Mouse (Mus musculus) macrophage (primary cell): Measurements from ENCODE around the gene Btg3. TPM values are rescaled to one million over a fixed set of nuclear protein-coding genes. Genes with fewer than 3 reads are reported as not detected.
A peak's percentile ranks its signal among the peaks of the same experiment; 100 is the strongest.

Experiments
- H3K27ac ChIP-seq: fragments of 350-480 bp; formaldehyde crosslinking; 2 replicates; pipeline ENCODE4 v1.9.0; 2021
- H3K36me3 ChIP-seq: fragments of 350-480 bp; formaldehyde crosslinking; 2 replicates; pipeline ENCODE4 v1.9.0; 2021; ENCODE audit errors: inconsistent target
- H3K4me3 ChIP-seq: fragments of 350-480 bp; formaldehyde crosslinking; 2 replicates; pipeline ENCODE4 v1.9.0; 2021; ENCODE audit errors: inconsistent target
- H3K79me2 ChIP-seq: fragments of 350-480 bp; formaldehyde crosslinking; 2 replicates; pipeline ENCODE4 v1.9.0; 2021; ENCODE audit errors: inconsistent target
- WGBS: methylation state at CpG from one replicate; pipeline ENCODE4 v1.1.7; 2026; ENCODE audit warnings: inconsistent platforms; ENCODE audit not compliant: missing documents; 5-methylcytosine and 5-hydroxymethylcytosine counted together
- polyA plus RNA-seq: library from polyadenylated mRNA; stranded (reverse); fragments of 250-400 nt; gene quantifications from 3 replicates; pipeline ENCODE4 v1.2.4, GENCODE M21; 2018; ENCODE audit warnings: inconsistent platforms
- total RNA-seq, 78 experiments: library from RNA; depleted of rRNA; stranded (reverse); fragments of 250-400 nt; gene quantifications; 1 replicate in 9 of 78; 2 replicates in 24 of 78; 3 replicates in 43 of 78; 4 replicates in 2 of 78; pipeline ENCODE4 v1.2.4; 2018; ENCODE audit warnings: inconsistent platforms in 56 of 78

Btg3 gene
- total RNA-seq (2018; cell fraction: chromatin; rRNA removed), result 10 to 100 TPM in 3 of 26 experiments, 1 to 10 TPM in 22, under 1 TPM in 1; 1.00 to 16.6 (median 5.2) TPM
- 1 to 10 TPM; 2.3 to 7.6 (median 4.5) TPM for total RNA-seq (2018; cell fraction: cytosol; rRNA removed)
- total RNA-seq (2018; cell fraction: nucleus; rRNA removed), result 10 to 100 TPM in 3 of 26 experiments, 1 to 10 TPM in 22, under 1 TPM in 1; 0.31 to 17.4 (median 5.1) TPM
- polyA plus RNA-seq, result 3.4 to 7.1 TPM (median 3.4 TPM) in 3 replicates

DNA sequence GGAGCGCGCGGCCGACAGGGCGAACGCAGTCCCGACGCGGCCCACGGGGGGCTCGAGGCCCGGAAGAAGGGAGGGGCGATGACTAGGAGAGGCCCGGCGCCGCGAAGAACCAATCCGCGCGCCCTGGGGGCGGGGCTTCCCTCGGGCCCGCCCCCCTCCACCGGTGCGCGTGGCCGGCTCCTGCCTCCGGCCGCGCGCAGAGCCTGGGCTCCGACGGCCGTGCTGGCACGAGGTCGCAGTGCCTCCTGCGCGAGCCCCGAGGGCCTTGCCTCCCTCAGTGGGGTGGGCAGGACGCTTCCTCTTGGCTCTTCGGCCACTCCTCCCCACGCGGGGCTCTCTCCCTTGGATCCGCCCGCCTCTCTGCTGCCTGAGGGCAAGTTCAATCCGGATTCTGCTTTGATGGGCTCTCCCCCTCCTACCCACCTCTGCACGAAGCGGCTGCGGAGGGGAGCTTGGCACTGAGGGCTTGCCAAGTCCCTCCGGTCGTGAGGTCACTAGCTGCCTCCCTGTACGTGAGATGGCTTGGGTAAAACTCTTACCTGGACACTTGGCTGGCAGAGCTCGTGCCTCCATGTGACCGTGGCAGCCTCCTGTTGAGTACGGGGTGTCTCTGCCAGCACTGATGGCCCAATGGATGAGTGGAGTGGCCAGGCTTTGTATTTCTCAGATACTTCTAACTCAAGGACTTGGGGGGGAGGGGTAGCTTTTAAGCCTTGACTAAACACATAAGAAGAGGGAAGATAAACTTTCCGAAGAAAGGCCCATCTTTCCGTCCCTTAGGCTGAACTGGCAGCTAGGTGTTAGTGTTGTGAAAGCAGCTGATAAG, at the start of gene Btg3:
Btg3 (minus strand) TSS at position 448 of the 826 bp plus-strand sequence.
- Histone ChIP-seq H3K27ac (no peak within 1 kb of the TSS), H3K4me3 (peak within 1 kb of the TSS; percentile 10; the same call in 1 of the 2 replicates), H3K36me3 (no peaks in the 10 kb centered on the region), H3K79me2 (no peaks in the 10 kb centered on the region)
- 15% methylated on average over 41 of the region's 57 CpGs for WGBS

DNA sequence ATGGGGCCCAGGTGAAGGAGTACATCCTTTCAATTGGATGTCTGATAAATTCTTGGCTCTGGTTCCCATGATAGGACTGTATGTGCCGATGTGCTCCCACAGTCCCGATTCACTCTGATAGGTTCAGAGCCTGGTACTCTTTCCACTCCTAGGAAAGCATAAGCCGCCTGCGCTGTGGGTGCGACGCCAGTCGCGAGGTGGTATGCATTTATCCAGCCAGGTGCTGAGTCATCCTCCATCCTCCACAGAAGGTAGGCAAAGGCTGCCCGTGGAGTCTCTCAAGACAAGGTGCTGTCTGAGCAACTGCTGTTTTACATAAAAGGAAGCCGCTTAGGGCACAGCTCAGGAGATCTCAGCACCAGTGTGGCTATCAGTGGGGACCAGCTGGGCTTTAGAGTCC, 40.7 kb upstream of the Btg3 start:
- Histone ChIP-seq H3K27ac (no peak overlapping the region), H3K36me3 (no peaks in the 10 kb centered on the region), H3K4me3 (no peak overlapping the region), H3K79me2 (no peaks in the 10 kb centered on the region)
- WGBS, result 81% methylated on average over 10 of the region's 10 CpGs

DNA sequence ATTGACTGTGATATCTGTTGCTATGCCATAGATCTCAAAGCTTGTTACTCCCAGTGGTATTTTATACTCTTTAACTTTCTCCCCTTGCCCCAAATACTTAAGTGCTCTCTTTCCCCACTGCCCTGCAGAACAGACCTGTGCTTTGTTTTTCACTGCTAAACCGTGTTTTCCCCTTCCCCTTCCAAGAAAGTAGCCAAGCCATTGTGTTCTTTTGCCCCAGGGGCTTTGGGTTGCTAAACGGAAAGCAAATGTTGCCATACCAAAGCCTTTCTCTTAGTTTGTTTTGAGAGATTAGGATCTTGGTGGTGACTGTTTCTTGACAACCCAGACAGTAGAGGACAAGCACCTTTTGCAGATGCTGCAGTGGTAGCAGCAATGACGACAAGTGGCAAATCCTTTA, 39.5 kb upstream of the Btg3 start:
- no peak overlapping the region for H3K27ac ChIP-seq
- no peaks in the 10 kb centered on the region for H3K36me3 ChIP-seq
- no peaks in the 10 kb centered on the region for H3K79me2 ChIP-seq
- 56% methylated on average over 3 of the region's 3 CpGs for WGBS
- no peak overlapping the region for H3K4me3 ChIP-seq

DNA sequence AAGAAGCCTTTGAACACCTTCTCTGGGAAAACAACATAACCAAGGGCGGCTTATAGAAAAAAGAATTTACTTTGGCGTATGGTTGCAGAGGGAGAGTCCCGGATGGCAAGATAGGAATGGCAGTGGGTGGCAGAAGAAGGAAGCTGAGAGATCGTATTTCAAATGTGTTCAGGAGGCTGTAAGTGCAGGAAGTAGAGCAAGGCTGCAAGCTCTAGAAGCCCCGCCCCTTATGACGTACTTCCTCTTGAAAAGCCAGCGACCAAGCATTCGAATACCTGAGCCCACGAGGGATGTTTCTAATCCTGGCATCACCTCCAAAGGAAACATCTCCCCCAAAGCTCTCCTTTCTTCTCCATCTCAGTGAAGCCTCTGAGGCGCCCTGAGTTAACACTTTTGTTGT, 33.0 kb upstream of the Btg3 start:
- Histone ChIP-seq H3K36me3 (no peaks in the 10 kb centered on the region), H3K27ac (no peak overlapping the region), H3K4me3 (no peak overlapping the region), H3K79me2 (no peaks in the 10 kb centered on the region)
- 78% methylated on average over 10 of the region's 10 CpGs for WGBS

DNA sequence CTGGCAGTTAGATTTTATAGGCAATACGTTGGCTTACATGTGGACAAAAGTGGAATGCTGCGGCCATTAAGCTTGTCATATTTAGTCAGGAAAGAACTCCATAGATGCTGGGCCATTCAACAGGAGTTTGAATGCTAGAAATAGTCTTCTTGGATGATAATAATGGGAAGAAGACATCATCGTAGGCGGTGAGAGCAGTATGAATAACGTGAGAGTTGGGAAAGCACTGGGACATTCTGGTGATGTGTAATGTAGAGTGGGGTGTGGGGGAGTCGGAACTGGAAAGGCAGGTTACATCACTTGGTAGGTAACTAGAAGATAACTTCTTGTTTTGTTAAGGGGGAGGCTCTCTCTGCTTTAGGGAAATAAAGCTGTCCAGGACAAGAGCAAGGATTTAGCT, 30.9 kb upstream of the Btg3 start:
- Histone ChIP-seq H3K4me3 (no peak overlapping the region), H3K36me3 (no peaks in the 10 kb centered on the region), H3K79me2 (no peaks in the 10 kb centered on the region), H3K27ac (no peak overlapping the region)
- WGBS, result 91% methylated on average over 6 of the region's 6 CpGs

DNA sequence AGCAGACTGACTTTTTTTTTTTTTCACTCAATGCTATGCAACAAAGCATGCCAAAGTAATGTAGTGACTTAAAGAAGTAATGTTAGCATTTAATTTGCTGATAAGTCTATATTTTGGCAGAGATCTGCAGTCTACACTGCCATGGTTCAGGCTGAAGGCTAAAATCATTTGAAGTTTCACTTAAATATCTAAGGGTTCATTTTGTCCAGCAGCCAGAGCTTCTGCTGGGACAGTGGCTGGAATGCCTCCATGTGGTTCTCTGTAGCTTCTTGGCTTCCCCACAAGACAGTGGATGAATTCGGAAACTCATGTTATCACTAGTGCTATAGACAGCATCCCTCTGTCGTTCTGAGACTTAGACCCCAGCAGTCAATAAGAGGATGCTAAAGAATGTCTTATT, 29.7 kb upstream of the Btg3 start:
- Histone ChIP-seq H3K27ac (no peak overlapping the region), H3K4me3 (no peak overlapping the region), H3K36me3 (no peaks in the 10 kb centered on the region), H3K79me2 (no peaks in the 10 kb centered on the region)
- 88% methylated on average over 2 of the region's 2 CpGs for WGBS

DNA sequence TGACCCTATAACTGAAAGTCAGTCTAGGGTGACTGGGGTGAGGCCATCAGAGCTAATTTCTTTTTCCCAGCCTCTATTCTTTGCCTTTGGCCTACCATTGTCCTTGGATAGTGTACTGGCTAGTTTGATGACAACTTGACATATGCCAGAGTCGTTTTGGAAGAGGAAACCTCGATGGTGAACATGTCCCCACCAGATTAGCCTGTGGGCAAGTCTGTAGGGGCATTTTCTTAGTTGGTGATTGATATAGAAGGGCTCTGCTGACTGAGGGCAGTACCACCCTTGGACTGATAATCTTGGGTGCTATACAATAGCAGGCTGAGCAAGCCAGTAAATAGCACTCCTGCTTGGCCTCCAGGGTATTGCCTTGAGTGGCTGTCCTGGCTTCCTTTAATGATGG, 25.3 kb upstream of the Btg3 start:
- no peaks in the 10 kb centered on the region for H3K36me3 ChIP-seq
- no peak overlapping the region for H3K4me3 ChIP-seq
- H3K27ac ChIP-seq, result no peak overlapping the region
- 20% methylated on average over 2 of the region's 2 CpGs for WGBS
- no peaks in the 10 kb centered on the region for H3K79me2 ChIP-seq

DNA sequence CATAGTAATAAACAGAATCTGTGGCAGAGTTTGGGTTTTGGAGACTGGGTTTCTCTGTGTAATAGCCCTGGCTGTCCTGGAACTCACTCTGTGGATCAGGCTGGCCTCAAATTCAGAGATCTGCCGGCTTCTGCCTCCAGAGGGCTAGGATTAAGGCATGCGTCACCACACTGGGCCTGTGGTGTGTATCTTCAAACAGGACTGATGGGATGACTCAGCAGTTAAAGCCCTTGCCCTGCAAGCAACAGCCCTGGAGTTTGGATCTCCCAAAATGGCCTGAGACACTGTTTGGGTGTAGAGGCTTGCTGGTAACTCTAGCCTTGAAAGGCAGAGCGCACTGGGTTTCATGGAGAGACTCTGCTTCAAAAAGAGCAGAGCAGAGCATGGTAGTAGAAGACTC, 22.4 kb upstream of the Btg3 start:
- 79% methylated on average over 3 of the region's 3 CpGs for WGBS
- Histone ChIP-seq H3K79me2 (no peaks in the 10 kb centered on the region), H3K4me3 (no peak overlapping the region), H3K36me3 (no peaks in the 10 kb centered on the region), H3K27ac (no peak overlapping the region)

DNA sequence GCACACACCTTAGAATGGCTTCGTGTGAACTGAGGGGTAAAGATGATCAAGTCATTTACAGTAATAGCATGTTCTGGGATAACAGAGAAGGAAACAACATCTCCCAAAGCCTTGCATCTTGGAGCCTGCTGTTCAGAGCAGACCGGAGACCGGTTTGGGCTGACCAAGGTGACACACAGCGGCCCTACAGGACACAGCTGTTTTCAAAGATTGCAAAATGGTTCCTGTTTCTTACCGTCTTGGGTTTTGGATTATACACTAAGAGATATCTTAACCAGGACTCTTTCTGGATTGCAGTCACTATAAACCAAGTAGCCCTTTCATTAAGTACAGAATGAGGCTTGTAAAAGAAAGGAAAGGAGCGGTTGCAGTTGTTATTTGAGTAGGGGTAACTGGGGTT, 21.7 kb upstream of the Btg3 start:
- no peaks in the 10 kb centered on the region for H3K79me2 ChIP-seq
- no peak overlapping the region for H3K27ac ChIP-seq
- no peaks in the 10 kb centered on the region for H3K36me3 ChIP-seq
- whole genome bisulfite sequencing, result 33% methylated on average over 6 of the region's 6 CpGs
- no peak overlapping the region for H3K4me3 ChIP-seq

DNA sequence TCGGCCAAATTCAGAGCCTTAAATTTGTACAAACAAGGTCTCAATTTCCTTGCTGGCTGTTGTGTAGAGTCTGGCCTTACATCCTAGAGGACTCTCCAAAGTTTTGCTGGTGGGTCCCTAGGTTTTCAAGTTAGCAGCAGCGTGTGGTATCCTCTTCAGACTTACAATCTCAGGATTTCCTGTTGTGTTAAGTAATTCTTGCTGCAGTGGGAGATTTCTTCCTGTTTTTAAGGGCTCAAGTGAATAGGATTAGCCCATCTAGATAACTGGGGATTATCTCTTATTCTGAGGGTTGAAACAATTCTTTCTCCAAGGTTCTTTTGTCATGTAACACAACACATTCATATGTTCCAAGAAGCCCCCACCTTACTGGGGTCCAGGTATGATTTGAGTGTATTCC, 14.4 kb upstream of the Btg3 start:
- Histone ChIP-seq H3K36me3 (no peaks in the 10 kb centered on the region), H3K4me3 (no peak overlapping the region), H3K79me2 (no peaks in the 10 kb centered on the region), H3K27ac (no peak overlapping the region)
- WGBS, result 43% methylated on average over 2 of the region's 2 CpGs

DNA sequence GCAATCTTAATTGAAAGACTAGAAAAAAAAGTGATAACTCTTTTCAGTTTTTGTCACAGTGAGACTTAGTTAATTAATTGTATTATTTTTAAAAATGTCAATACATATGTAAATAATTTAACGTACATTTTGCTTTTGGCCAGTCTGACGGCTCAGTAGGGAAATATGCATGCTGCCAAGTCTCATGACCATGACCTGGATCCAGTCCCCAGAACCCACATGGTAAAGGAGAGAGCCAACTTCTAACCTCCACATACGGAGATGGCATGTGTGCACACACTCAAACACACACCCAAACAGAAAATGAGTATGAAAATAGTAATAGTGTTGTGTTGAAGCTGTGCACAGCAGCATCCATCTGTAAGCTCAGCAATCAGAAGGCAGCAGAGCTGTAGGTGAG, 13.0 kb upstream of the Btg3 start:
- no peaks in the 10 kb centered on the region for H3K36me3 ChIP-seq
- H3K4me3 ChIP-seq, result no peak overlapping the region
- 92% methylated on average over 3 of the region's 3 CpGs for WGBS
- H3K79me2 ChIP-seq, result no peaks in the 10 kb centered on the region
- no peak overlapping the region for H3K27ac ChIP-seq

DNA sequence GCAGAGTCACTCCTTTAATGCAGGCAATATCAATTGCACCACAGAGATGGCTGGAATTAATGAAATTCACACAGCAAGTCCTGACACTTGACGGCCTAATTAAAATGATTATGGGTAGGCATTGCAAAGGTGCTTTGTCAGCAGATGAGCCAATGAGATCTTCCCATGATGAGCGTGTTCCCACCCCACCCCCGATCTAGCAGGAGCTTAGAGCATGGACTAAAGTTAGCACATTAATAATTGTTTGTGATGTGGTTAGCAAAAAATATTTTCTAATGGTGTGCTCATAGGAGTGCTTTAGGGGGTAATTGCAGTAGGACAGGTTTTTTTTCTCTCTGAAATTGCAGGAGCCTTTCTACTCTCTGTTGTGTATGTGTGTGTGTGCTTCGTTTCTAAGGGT, 12.1 kb upstream of the Btg3 start:
- H3K79me2 ChIP-seq, result no peaks in the 10 kb centered on the region
- WGBS, result 92% methylated on average over 4 of the region's 4 CpGs
- H3K27ac ChIP-seq, result no peak overlapping the region
- no peaks in the 10 kb centered on the region for H3K36me3 ChIP-seq
- no peak overlapping the region for H3K4me3 ChIP-seq

DNA sequence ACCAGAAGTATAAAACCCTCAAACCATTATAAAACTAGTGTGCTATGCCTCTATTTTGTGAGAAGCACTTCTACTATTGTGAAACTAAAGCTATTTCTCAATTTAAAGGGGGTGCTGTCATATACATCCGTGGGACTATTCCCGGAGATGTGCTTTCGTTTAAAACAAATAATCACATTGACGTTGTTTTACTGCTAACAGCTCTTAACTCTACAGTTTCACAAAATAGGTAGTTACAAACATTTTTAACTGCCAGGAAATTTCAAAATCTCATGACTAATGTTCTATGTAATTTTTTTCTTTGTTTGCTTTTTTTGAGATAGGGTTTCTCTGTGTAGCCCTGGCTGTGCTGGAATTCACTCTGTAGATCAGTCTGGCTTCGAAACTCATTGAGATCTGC, 1.5 kb upstream of the Btg3 start:
- Histone ChIP-seq H3K79me2 (no peaks in the 10 kb centered on the region), H3K27ac (no peak overlapping the region), H3K4me3 (no peak overlapping the region), H3K36me3 (no peaks in the 10 kb centered on the region)
- WGBS, result 36% methylated on average over 5 of the region's 5 CpGs

DNA sequence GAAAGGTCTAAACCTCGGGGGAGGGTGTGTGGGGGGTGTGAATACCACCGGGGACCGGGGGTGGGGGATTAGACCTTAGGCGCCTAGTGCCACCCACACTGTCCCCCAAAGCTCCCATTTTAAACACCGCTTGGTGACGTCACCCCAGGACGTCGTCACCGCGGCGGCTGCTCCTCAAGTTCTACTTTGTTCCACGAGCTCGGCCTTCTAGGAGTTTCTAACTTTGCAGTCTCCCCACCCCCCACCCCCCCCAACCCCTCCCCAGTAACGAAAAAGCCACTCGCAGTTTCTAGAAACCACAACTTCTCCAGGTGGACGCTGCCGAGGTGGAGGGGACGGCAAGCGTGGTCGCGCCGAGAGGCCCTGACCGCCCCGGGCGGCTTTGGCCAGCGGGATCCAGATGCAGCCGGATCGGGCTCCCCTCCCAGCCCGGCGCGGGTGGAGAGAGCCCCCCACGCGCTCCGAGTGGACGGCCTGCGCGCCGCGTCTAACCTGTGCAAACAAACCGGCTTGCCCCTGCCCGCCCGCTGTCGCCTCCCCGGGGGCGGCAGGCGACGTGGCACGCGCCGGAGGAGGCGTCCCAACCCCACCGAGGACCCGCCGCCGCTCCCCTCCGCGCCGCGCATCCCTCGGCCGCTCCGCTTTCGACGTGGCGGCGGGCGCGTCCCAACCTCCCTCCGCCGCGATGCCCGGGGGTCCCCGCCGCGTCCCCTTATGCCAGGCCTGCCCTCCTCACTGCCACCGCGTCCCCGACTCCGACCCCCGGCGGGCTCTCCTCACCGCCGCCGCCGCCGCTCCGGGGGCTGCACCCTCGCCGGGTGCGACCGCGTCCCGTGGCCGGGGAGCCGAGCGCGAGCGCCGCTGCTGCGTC, 936 bp downstream of the Btg3 start:
- Histone ChIP-seq H3K27ac (no peak overlapping the region), H3K4me3 (peak overlapping the region; percentile 10; the same call in 1 of the 2 replicates), H3K79me2 (no peaks in the 10 kb centered on the region), H3K36me3 (no peaks in the 10 kb centered on the region)
- WGBS, result 1% methylated on average over 58 of the region's 100 CpGs

DNA sequence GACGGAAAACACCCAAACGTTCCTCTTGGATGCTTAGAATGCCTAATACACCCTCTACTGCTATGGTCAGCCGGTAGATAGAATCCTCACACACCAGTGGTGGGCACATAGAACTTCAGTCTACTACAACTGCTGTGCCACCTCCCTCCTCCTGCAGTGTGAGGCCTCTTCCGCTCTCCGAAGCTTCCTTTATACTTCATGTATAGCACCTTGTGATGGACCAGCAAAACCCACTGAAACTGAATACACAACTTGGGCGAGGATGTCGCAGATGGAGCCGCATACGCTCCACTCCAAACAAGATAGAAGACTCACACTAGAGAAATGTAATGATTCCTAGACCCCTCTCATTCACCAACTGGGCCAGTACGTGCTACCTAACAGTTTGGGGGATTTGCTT, 1.8 kb downstream of the Btg3 start:
- 50% methylated on average over 10 of the region's 10 CpGs for WGBS
- Histone ChIP-seq H3K4me3 (no peak overlapping the region), H3K27ac (no peak overlapping the region), H3K36me3 (no peaks in the 10 kb centered on the region), H3K79me2 (no peaks in the 10 kb centered on the region)
